19 mouse cellular contexts compared by ENCODE assay signal in genomic region chr11:76849596-76849995, GRCm38 (mm10). TPM values are rescaled to one million over a fixed set of nuclear protein-coding genes. Genes with fewer than 3 reads are reported as not detected.
DNase-seq lines count a peak whose midpoint lies in the region; ATAC-seq lines count a peak whose summit lies in the region.
"Had no signal": no experiment of that assay in that cellular context is flagged by ENCODE, and none has a peak within 500 bp of the region (broad histone marks: within the 10 kb centered on the region; RNA-seq: fewer than 3 reads in every experiment).

No protein-coding gene starts in this region.

- no peaks in the 10 kb centered on the region for H3K9me3 ChIP-seq in hindbrain, embryonic 10.5 days
- H3K9me3 ChIP-seq in hindbrain, embryonic 16.5 days (ENCODE audit: control insufficient read depth, low read length): no peaks in the 10 kb centered on the region
- H3K9me3 ChIP-seq in liver, embryonic 12.5 days (replicated peaks): peaks cover 6% of the 10 kb centered on the region; the same call in 1 of the 2 replicates
- H3K9me3 ChIP-seq: embryonic facial prominence, embryonic 10.5 days; heart, embryonic 15.5 days; hindbrain, embryonic 15.5 days; limb, embryonic 10.5 days; liver, embryonic 15.5 days; midbrain, embryonic 13.5 days; stomach, embryonic 15.5 days had no signal

- H3K4me3 ChIP-seq in hindbrain, embryonic 10.5 days: no peak overlapping the region
- H3K4me3 ChIP-seq in hindbrain, embryonic 16.5 days (ENCODE audit: low read length): no peak overlapping the region
- H3K4me3 ChIP-seq in liver, embryonic 12.5 days: no peak overlapping the region
- H3K4me3 ChIP-seq: embryonic facial prominence, embryonic 10.5 days; heart, embryonic 15.5 days; hindbrain, embryonic 15.5 days; limb, embryonic 10.5 days; liver, embryonic 15.5 days; midbrain, embryonic 13.5 days; stomach, embryonic 15.5 days had no signal

- 30% methylated on average over 2 of the region's 2 CpGs for WGBS in hindbrain, embryonic 10.5 days
- WGBS in hindbrain, embryonic 16.5 days: 37% methylated on average over 2 of the region's 2 CpGs
- WGBS in liver, embryonic 12.5 days (ENCODE audit: insufficient replicate concordance): 39% methylated on average over 2 of the region's 2 CpGs

- H3K4me1 ChIP-seq in hindbrain, embryonic 10.5 days (replicated peaks): peaks cover 42% of the 10 kb centered on the region
- peaks cover 13% of the 10 kb centered on the region for H3K4me1 ChIP-seq in hindbrain, embryonic 16.5 days (ENCODE audit: control insufficient read depth, insufficient read depth, low read depth, low read length)
- peaks cover 21% of the 10 kb centered on the region for H3K4me1 ChIP-seq in liver, embryonic 12.5 days

- H3K4me2 ChIP-seq in hindbrain, embryonic 16.5 days (ENCODE audit: low read length): no peak overlapping the region
- H3K4me2 ChIP-seq in liver, embryonic 12.5 days: no peak overlapping the region
- H3K4me2 ChIP-seq: heart, embryonic 15.5 days; hindbrain, embryonic 15.5 days; liver, embryonic 15.5 days; midbrain, embryonic 13.5 days; stomach, embryonic 15.5 days had no signal

- no peak; the same call in 1 of the 2 replicates for ATAC-seq in hindbrain, embryonic 16.5 days
- ATAC-seq in liver, embryonic 12.5 days: no peak
- ATAC-seq: midbrain, embryonic 13.5 days had no signal

- H3K27me3 ChIP-seq in hindbrain, embryonic 10.5 days (ENCODE audit: insufficient read depth, poor library complexity, severe bottlenecking): no peaks in the 10 kb centered on the region
- H3K27me3 ChIP-seq in hindbrain, embryonic 16.5 days (replicated peaks; ENCODE audit: control insufficient read depth, insufficient read depth, low read length): no peaks in the 10 kb centered on the region
- peaks cover 20% of the 10 kb centered on the region for H3K27me3 ChIP-seq in liver, embryonic 12.5 days (replicated peaks)
- H3K27me3 ChIP-seq: heart, embryonic 15.5 days; hindbrain, embryonic 15.5 days; midbrain, embryonic 13.5 days; stomach, embryonic 15.5 days had no signal

- H3K27ac ChIP-seq in hindbrain, embryonic 10.5 days: peak overlapping the region; percentile 50; the same call in 1 of the 2 replicates
- no peak overlapping the region; the same call in 1 of the 2 replicates for H3K27ac ChIP-seq in hindbrain, embryonic 16.5 days (ENCODE audit: low read depth, low read length)
- no peak overlapping the region for H3K27ac ChIP-seq in liver, embryonic 12.5 days
- H3K27ac ChIP-seq: embryonic facial prominence, embryonic 10.5 days; heart, embryonic 15.5 days; hindbrain, embryonic 15.5 days; limb, embryonic 10.5 days; liver, embryonic 15.5 days; midbrain, embryonic 13.5 days; stomach, embryonic 15.5 days had no signal

- peak; percentile 27 for DNase-seq in hindbrain, embryonic 10.5 days (ENCODE audit: low spot score)
- DNase-seq in ovary, postnatal 36 days (ENCODE audit: low spot score): peak; percentile 25
- no peak for DNase-seq in ovary, postnatal 14 days (ENCODE audit: low spot score)
- peak; percentile 31 to 39 for DNase-seq in kidney, adult 8-10 months
- DNase-seq in kidney, postnatal 10 days: peak; percentile 36
- DNase-seq in adrenal gland, postnatal 4 days (ENCODE audit: low spot score in 2 of 2): no peak
- DNase-seq: adrenal gland, postnatal 10 days; lung, postnatal 36 days had no signal

- H3K36me3 ChIP-seq in hindbrain, embryonic 10.5 days: no peaks in the 10 kb centered on the region
- no peaks in the 10 kb centered on the region for H3K36me3 ChIP-seq in hindbrain, embryonic 16.5 days (ENCODE audit: control insufficient read depth, insufficient read depth, low read length)
- no peaks in the 10 kb centered on the region for H3K36me3 ChIP-seq in liver, embryonic 12.5 days
- H3K36me3 ChIP-seq: embryonic facial prominence, embryonic 10.5 days; heart, embryonic 15.5 days; hindbrain, embryonic 15.5 days; limb, embryonic 10.5 days; liver, embryonic 15.5 days; midbrain, embryonic 13.5 days; stomach, embryonic 15.5 days had no signal

- no peak overlapping the region for H3K9ac ChIP-seq in hindbrain, embryonic 16.5 days (ENCODE audit: low read depth, low read length)
- no peak overlapping the region for H3K9ac ChIP-seq in liver, embryonic 12.5 days
- H3K9ac ChIP-seq: heart, embryonic 15.5 days; hindbrain, embryonic 15.5 days; liver, embryonic 15.5 days; midbrain, embryonic 13.5 days; stomach, embryonic 15.5 days had no signal

RNA-seq across cellular contexts. Expression of gene Cpd, which starts 2.8 kb away (rescaled TPM):
- 8.0 and 8.4 TPM in 2 replicates for polyA plus RNA-seq in hindbrain, embryonic 10.5 days (2016; fragmentation: Nextera tagmentation; extraction: Ambion mirVana)
- polyA plus RNA-seq in hindbrain, embryonic 16.5 days (2015; fragmentation: Nextera tagmentation; extraction: Ambion mirVana): 3.8 and 5.6 TPM in 2 replicates
- 10 to 100 TPM; 62.9 to 69.5 TPM for total RNA-seq in adrenal gland, postnatal 4 days (2021)
- 10.5 and 11.3 TPM in 2 replicates for polyA plus RNA-seq in liver, embryonic 12.5 days (2016; fragmentation: Nextera tagmentation; extraction: Ambion mirVana)

RNA-seq across cellular contexts. Expression of gene Tmigd1, which starts 52.4 kb away (rescaled TPM):
- 0.29 TPM in 1 of 2 replicates, not detected in the other for polyA plus RNA-seq in hindbrain, embryonic 10.5 days (2016; fragmentation: Nextera tagmentation; extraction: Ambion mirVana)
- polyA plus RNA-seq in hindbrain, embryonic 16.5 days (2015; fragmentation: Nextera tagmentation; extraction: Ambion mirVana): 0.19 TPM in 1 of 2 replicates, not detected in the other
- 1 to 10 TPM; 1.2 to 1.5 TPM for total RNA-seq in adrenal gland, postnatal 4 days (2021)
- polyA plus RNA-seq in liver, embryonic 12.5 days (2016; fragmentation: Nextera tagmentation; extraction: Ambion mirVana): 0.10 TPM in 1 of 2 replicates, not detected in the other
- total RNA-seq: CH12.LX; granulocyte monocyte progenitor cell, adult 5-6 weeks had no signal
- polyA plus RNA-seq: embryonic facial prominence, embryonic 10.5 days; heart, embryonic 15.5 days; hindbrain, embryonic 15.5 days; liver, embryonic 15.5 days; midbrain, embryonic 13.5 days had no signal

Comparison
In these comparisons a context has a peak if more than half of its experiments do, and no peak if none do; other contexts are left out.
1. DNase-seq: peak in hindbrain, embryonic 10.5 days (single experiment), ovary, postnatal 36 days (single experiment), kidney, adult 8-10 months (2 of 2) and kidney, postnatal 10 days (single experiment); none in ovary, postnatal 14 days (single experiment) and adrenal gland, postnatal 4 days (0 of 2).